Mouse (Mus musculus) kidney, postnatal 10 days (tissue): ENCODE measurements around the gene Usp26.

Experiments used
- DNase-seq: peaks from one replicate; pipeline ENCODE4 v3.0.0; 2021; ENCODE audit warnings: mixed read lengths

The Usp26 gene

DNA sequence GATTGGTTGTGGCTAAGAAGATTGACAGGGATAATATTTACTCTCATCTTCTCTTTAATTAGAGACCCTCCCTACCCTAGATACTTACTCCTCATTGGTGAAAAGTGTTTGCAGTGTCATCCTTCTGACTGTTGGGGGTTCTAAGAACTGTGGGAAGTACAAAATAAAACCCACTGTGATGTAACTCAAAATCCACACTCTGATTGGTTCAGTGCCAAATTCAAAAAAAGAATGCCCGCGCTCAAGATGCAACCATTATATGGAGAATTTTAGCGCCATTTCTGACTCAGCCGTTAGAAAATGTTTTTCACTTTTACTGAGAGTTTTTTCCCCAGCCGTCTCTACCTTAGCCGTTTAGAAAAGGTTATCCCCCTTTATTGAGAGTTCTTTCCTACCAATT, at the start of gene Usp26:
Gene Usp26, minus strand, starts transcription at position 101 of the 400 bp plus-strand sequence.
- no peak for DNase-seq

DNA sequence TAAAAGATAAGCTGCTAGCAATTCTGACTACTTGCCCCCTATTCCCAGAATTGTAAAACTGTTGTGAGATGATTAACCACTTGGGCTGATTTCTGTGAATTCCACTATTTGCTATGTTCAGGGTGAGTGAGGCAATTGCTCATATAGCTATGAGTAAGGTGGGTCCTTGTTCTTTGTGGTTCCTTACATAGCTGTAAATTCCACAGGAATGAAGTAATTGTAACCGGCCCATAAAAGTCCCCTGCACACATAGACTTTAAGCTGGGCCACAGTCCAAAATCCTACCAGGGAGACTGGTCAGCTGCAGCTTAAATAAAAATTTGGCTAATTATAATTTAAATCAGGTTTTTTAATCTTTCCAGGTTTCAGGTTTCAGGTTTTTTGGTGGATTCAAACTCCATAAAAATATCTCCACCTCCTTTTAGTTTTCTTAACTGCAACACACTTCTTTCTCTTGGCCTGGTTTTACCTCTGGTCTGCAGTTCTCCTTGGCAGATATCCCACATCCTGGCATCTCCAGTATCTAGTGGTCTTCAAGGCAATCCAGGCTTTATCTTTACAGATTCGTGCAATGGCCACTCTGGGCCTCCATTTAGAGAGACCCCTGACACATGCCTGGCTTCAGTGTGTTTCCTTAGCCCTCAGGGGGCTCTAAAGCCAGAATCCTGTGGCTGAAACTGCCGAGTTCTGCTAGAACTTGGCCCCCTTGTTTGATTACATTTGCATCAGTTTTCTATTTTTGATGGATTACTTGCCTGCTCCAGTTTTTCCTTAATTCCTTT, 13.6 kb upstream of the Usp26 start:
- no peak for DNase-seq

DNA sequence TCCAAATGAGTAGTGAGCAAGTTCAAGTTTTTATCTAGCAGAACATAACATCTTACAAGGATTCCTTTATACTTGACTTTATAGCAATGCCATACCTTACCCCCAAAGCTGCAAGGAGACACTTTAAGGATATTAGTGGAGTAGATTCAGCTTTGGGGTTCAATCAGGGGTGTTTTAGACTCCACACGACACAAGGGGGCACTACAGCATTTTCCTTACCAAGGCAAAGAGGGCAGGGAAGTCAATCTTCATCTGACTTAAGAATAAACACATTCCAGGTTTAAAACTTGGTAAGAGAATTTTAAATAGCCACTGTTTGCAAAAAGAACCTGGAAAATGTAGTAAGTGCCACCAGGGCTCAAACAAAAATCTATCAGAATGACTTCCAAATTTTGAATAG, 33.6 kb downstream of the Usp26 start:
- DNase-seq = peak; percentile 38

DNA sequence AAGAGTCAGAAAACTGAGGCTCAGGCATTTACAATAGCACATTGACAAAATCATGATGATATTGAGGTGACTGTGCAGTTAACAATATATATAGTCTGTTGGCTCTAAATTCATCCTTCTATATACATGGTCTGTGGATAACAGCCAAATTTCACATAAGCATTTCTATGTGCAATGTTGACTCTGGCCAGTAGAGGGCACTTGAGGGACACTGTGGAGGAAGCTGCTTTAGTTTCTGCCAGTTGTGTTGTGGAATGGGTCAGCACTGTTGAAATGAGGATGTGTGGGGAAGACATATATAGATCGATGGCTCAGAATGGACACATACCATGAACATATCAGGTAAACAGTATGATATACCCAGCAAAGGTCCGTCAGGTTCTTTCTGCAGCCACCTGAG, 64.6 kb downstream of the Usp26 start:
- DNase-seq = peak; percentile 64

DNA sequence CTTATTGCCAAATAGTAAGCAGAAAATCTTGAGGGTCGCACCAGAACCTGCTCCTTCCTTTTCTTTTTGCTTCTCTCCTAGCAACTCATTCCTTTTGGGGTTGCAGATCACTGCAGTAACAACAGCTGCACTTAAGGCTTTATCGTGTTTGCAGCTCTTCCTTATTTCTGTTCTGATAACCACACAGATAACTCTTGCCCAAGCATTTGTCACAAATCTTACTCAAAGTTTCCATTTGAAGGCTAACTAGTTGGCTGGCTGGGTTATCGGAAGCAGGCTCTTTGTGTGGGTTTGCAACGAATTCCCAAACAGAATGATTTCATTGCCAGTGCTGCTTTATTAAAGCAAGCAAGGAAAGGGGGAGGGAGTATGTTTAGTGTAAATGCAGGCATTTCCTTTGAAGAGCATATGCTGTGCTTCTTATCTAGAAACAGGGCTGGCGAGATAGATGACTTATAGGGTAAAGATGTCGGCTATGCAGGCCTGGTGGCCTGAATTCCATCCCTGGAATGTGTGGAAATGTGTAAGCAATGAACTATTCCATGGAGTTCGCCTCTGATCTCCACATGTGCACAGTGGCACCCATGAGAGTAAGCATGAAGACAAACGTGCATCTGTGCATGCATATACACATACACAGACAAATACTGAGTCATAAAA, 86.8 kb downstream of the Usp26 start:
- no peak for DNase-seq

DNA sequence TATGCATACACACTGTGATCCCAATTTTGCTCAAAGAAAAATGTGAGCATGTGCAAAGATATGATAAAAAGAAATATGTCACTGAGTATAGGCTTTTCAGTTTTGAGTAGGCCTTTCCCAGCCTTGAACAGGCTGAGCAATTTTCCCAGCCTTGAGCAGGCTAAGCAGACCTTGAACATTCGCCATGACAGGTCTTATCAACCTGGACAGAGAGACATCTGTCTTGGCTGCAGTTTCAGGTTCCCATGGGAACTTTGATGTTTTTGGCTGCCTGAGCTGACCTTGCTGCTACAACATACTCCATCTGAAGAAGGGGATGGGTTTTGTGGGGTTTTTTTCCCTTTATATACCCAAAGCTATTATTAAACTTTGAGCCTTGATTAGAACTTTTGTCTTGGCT, 88.0 kb downstream of the Usp26 start:
- no peak for DNase-seq
